Comparison of ENCODE assay signal across 15 mouse cellular contexts in the genomic region with DNA sequence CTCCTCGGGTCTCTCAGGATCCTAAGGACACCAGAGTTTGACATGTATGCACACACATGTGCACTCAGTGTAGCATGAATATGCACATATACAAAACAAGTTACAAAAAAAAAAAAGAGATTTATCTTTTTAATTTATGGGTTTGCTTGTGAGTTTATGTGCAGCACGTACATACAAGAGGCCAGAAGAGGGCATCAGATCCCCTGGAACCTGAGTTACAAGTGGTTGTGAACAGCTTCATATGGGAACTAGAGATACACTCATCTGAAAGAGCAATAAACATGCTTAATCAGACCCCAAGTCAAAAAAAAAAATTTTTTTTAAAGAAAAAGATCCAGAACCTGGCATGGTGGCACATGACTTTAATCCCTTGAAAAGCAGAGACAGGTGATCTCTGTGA. TPM values are rescaled to one million over a fixed set of nuclear protein-coding genes. Genes with fewer than 3 reads are reported as not detected.
DNase-seq lines count a peak whose midpoint lies in the region; ATAC-seq and TF ChIP-seq lines count a peak whose summit lies in the region.
"Had no signal": no experiment of that assay in that cellular context is flagged by ENCODE, and none has a peak within 500 bp of the region (broad histone marks: within the 10 kb centered on the region; RNA-seq: fewer than 3 reads in every experiment).

No protein-coding gene starts in this region.

- H3K27ac ChIP-seq in kidney, postnatal 0 days, result no peak overlapping the region
- no peak overlapping the region for H3K27ac ChIP-seq in thymus, adult 2 months (ENCODE audit: control insufficient read depth, insufficient read depth, low read length)
- no peak overlapping the region for H3K27ac ChIP-seq in stomach, postnatal 0 days (replicated peaks)
- H3K27ac ChIP-seq: heart, embryonic 15.5 days; liver, embryonic 13.5 days; midbrain, embryonic 10.5 days had no signal

- H3K4me1 ChIP-seq in kidney, postnatal 0 days (replicated peaks; ENCODE audit: insufficient read depth, low read length), result peaks cover 4% of the 10 kb centered on the region; the same call in 1 of the 2 replicates
- H3K4me1 ChIP-seq in thymus, adult 2 months (replicated peaks; ENCODE audit: control insufficient read depth, insufficient read depth, low read length), result peaks cover 23% of the 10 kb centered on the region
- H3K4me1 ChIP-seq in stomach, postnatal 0 days (replicated peaks; ENCODE audit: control insufficient read depth, insufficient read depth), result no peaks in the 10 kb centered on the region

- no peak overlapping the region for H3K4me2 ChIP-seq in kidney, postnatal 0 days (ENCODE audit: low read length)
- H3K4me2 ChIP-seq in stomach, postnatal 0 days (replicated peaks; ENCODE audit: low read depth), result no peak overlapping the region
- H3K4me2 ChIP-seq: heart, embryonic 15.5 days; liver, embryonic 13.5 days had no signal

- peak; percentile 71 for DNase-seq in CD4-positive, CD25-positive, alpha-beta regulatory T cell, adult 2 months (ENCODE audit: low read depth, low spot score)
- peak; percentile 40 for DNase-seq in kidney, postnatal 0 days (ENCODE audit: low spot score)
- DNase-seq in kidney, adult 18-20 months, result no peak
- peak; percentile 49 for DNase-seq in thymus, postnatal 0 days (ENCODE audit: low spot score)
- no peak for DNase-seq in thymus, adult 2 months
- DNase-seq in stomach, postnatal 0 days (ENCODE audit: low spot score), result no peak
- DNase-seq in left cerebral cortex, adult 18-20 months (ENCODE audit: low spot score in 2 of 2), result no peak
- DNase-seq: adrenal gland, adult 2 months; liver, embryonic 13.5 days had no signal

- 18% methylated on average over 2 of the region's 2 CpGs for WGBS in kidney, postnatal 0 days
- 15% methylated on average over 2 of the region's 2 CpGs for WGBS in thymus, adult 2 months
- 14% methylated on average over 2 of the region's 2 CpGs for WGBS in stomach, postnatal 0 days

- H3K4me3 ChIP-seq in kidney, postnatal 0 days (replicated peaks; ENCODE audit: low read depth, low read length), result no peak overlapping the region
- no peak overlapping the region for H3K4me3 ChIP-seq in thymus, adult 2 months (ENCODE audit: control insufficient read depth, insufficient read depth, low read length)
- no peak overlapping the region for H3K4me3 ChIP-seq in stomach, postnatal 0 days (ENCODE audit: low read depth, low read length)
- H3K4me3 ChIP-seq: heart, embryonic 15.5 days; liver, embryonic 13.5 days; midbrain, embryonic 10.5 days had no signal

- H3K9ac ChIP-seq in kidney, postnatal 0 days (ENCODE audit: low read depth, low read length), result no peak overlapping the region
- no peak overlapping the region for H3K9ac ChIP-seq in stomach, postnatal 0 days (ENCODE audit: low read length)
- H3K9ac ChIP-seq: heart, embryonic 15.5 days; liver, embryonic 13.5 days had no signal

- TF ChIP-seq CTCF in kidney, postnatal 0 days (IDR thresholded peaks at IDR 0.05; ENCODE audit: low read depth), result peak; percentile 65
- TF ChIP-seq CTCF in thymus, adult 2 months (IDR thresholded peaks at IDR 0.05; ENCODE audit: borderline replicate concordance, control insufficient read depth, extremely low read depth, insufficient read depth, low read length, poor library complexity), result no peak
- TF ChIP-seq CTCF in stomach, postnatal 0 days (IDR thresholded peaks at IDR 0.05; ENCODE audit: low read depth), result peak; percentile 58

- ATAC-seq in CD4-positive, CD25-positive, alpha-beta regulatory T cell, adult 4 months, result no peak
- ATAC-seq in kidney, postnatal 0 days (replicated peaks; ENCODE audit: low FRiP score, low read depth), result no peak
- ATAC-seq in stomach, postnatal 0 days (ENCODE audit: low FRiP score, low TSS enrichment), result no peak

- no peak for TF ChIP-seq EP300 in stomach, postnatal 0 days (optimal IDR thresholded peaks at IDR 0.05)

- H3K9me3 ChIP-seq in kidney, postnatal 0 days (replicated peaks; ENCODE audit: low read length), result no peaks in the 10 kb centered on the region
- H3K9me3 ChIP-seq in stomach, postnatal 0 days (ENCODE audit: control insufficient read depth, low read length), result no peaks in the 10 kb centered on the region
- H3K9me3 ChIP-seq: heart, embryonic 15.5 days; liver, embryonic 13.5 days; midbrain, embryonic 10.5 days had no signal

- no peak for TF ChIP-seq POLR2A in thymus, adult 2 months (IDR thresholded peaks at IDR 0.05; ENCODE audit: control insufficient read depth, extremely low read depth, insufficient read depth, low read length, poor library complexity)

- peaks cover 37% of the 10 kb centered on the region for H3K27me3 ChIP-seq in kidney, postnatal 0 days (ENCODE audit: insufficient read depth, low read length)
- peaks cover 24% of the 10 kb centered on the region for H3K27me3 ChIP-seq in thymus, adult 2 months (ENCODE audit: control insufficient read depth, insufficient read depth, low read length)
- peaks cover 32% of the 10 kb centered on the region for H3K27me3 ChIP-seq in stomach, postnatal 0 days (ENCODE audit: control insufficient read depth, insufficient read depth, low read length)

- H3K36me3 ChIP-seq in kidney, postnatal 0 days (ENCODE audit: insufficient read depth, low read length), result no peaks in the 10 kb centered on the region
- no peaks in the 10 kb centered on the region for H3K36me3 ChIP-seq in thymus, adult 2 months (ENCODE audit: control insufficient read depth, insufficient read depth, low read length)
- H3K36me3 ChIP-seq in stomach, postnatal 0 days (ENCODE audit: control insufficient read depth, insufficient read depth, low read length), result no peaks in the 10 kb centered on the region
- H3K36me3 ChIP-seq: heart, embryonic 15.5 days had no signal

RNA-seq across cellular contexts. Expression of a gene that starts 2.7 kb away (rescaled TPM):
- polyA plus RNA-seq in CD4-positive, CD25-positive, alpha-beta regulatory T cell, adult 4 months (2017; shearing (Covaris generic)), result 10 to 100 TPM; 42.5 to 49.3 TPM
- 28.0 and 29.7 TPM in 2 replicates for polyA plus RNA-seq in kidney, postnatal 0 days (2015; fragmentation: Nextera tagmentation; extraction: Ambion mirVana)
- 27.8 and 30.3 TPM in 2 replicates for polyA plus RNA-seq in thymus, postnatal 0 days (2015; fragmentation: Nextera tagmentation; extraction: Ambion mirVana)
- polyA plus RNA-seq in thymus, adult 2 months (2012; rRNA removed), result 24.4 and 25.5 TPM in 2 replicates
- polyA plus RNA-seq in stomach, postnatal 0 days (2015; fragmentation: Nextera tagmentation; extraction: Ambion mirVana), result 13.1 and 14.0 TPM in 2 replicates
- total RNA-seq in left cerebral cortex, adult 18-20 months (2021), result 10 to 100 TPM; 27.0 to 30.3 TPM

RNA-seq across cellular contexts. Expression of a gene that starts 4.9 kb away (rescaled TPM):
- not detected for polyA plus RNA-seq in CD4-positive, CD25-positive, alpha-beta regulatory T cell, adult 4 months (2017; shearing (Covaris generic))
- 0.12 TPM in 1 of 2 replicates, not detected in the other for polyA plus RNA-seq in kidney, postnatal 0 days (2015; fragmentation: Nextera tagmentation; extraction: Ambion mirVana)
- polyA plus RNA-seq in thymus, postnatal 0 days (2015; fragmentation: Nextera tagmentation; extraction: Ambion mirVana), result 0.23 TPM in 1 of 2 replicates, not detected in the other
- 0.11 and 0.20 TPM in 2 replicates for polyA plus RNA-seq in thymus, adult 2 months (2012; rRNA removed)
- 2.4 TPM in 2 replicates for polyA plus RNA-seq in stomach, postnatal 0 days (2015; fragmentation: Nextera tagmentation; extraction: Ambion mirVana)
- not detected for total RNA-seq in left cerebral cortex, adult 18-20 months (2021)
- total RNA-seq: common myeloid progenitor, adult 5-6 weeks had no signal
- polyA plus RNA-seq: frontal cortex, adult 2 months; gonadal fat pad, adult 2 months; liver, embryonic 13.5 days had no signal

RNA-seq across cellular contexts. Expression of a gene that starts 11.2 kb away (rescaled TPM):
- not detected for polyA plus RNA-seq in CD4-positive, CD25-positive, alpha-beta regulatory T cell, adult 4 months (2017; shearing (Covaris generic))
- polyA plus RNA-seq in kidney, postnatal 0 days (2015; fragmentation: Nextera tagmentation; extraction: Ambion mirVana), result 3.1 and 4.8 TPM in 2 replicates
- polyA plus RNA-seq in thymus, postnatal 0 days (2015; fragmentation: Nextera tagmentation; extraction: Ambion mirVana), result 0.51 and 0.95 TPM in 2 replicates
- polyA plus RNA-seq in thymus, adult 2 months (2012; rRNA removed), result 2.1 and 2.6 TPM in 2 replicates
- 0.53 and 0.56 TPM in 2 replicates for polyA plus RNA-seq in stomach, postnatal 0 days (2015; fragmentation: Nextera tagmentation; extraction: Ambion mirVana)
- not detected for total RNA-seq in left cerebral cortex, adult 18-20 months (2021)
- total RNA-seq: common myeloid progenitor, adult 5-6 weeks had no signal

RNA-seq across cellular contexts. Expression of a gene that starts 17.3 kb away (rescaled TPM):
- polyA plus RNA-seq in CD4-positive, CD25-positive, alpha-beta regulatory T cell, adult 4 months (2017; shearing (Covaris generic)), result 1 to 10 TPM; 1.9 to 4.5 TPM
- polyA plus RNA-seq in kidney, postnatal 0 days (2015; fragmentation: Nextera tagmentation; extraction: Ambion mirVana), result 5.8 and 7.0 TPM in 2 replicates
- 0.96 and 1.4 TPM in 2 replicates for polyA plus RNA-seq in thymus, postnatal 0 days (2015; fragmentation: Nextera tagmentation; extraction: Ambion mirVana)
- polyA plus RNA-seq in thymus, adult 2 months (2012; rRNA removed), result 3.6 and 4.4 TPM in 2 replicates
- polyA plus RNA-seq in stomach, postnatal 0 days (2015; fragmentation: Nextera tagmentation; extraction: Ambion mirVana), result 5.4 and 5.8 TPM in 2 replicates
- total RNA-seq in left cerebral cortex, adult 18-20 months (2021), result under 1 TPM; 0.56 to 0.93 TPM
- total RNA-seq: common myeloid progenitor, adult 5-6 weeks had no signal

RNA-seq across cellular contexts. Expression of a gene that starts 19.9 kb away (rescaled TPM):
- polyA plus RNA-seq in CD4-positive, CD25-positive, alpha-beta regulatory T cell, adult 4 months (2017; shearing (Covaris generic)), result 10 to 100 TPM; 27.3 to 37.9 TPM
- polyA plus RNA-seq in kidney, postnatal 0 days (2015; fragmentation: Nextera tagmentation; extraction: Ambion mirVana), result 68.5 and 70.4 TPM in 2 replicates
- 54.4 and 55.1 TPM in 2 replicates for polyA plus RNA-seq in thymus, postnatal 0 days (2015; fragmentation: Nextera tagmentation; extraction: Ambion mirVana)
- 64.6 and 66.4 TPM in 2 replicates for polyA plus RNA-seq in thymus, adult 2 months (2012; rRNA removed)
- 31.3 and 35.7 TPM in 2 replicates for polyA plus RNA-seq in stomach, postnatal 0 days (2015; fragmentation: Nextera tagmentation; extraction: Ambion mirVana)
- total RNA-seq in left cerebral cortex, adult 18-20 months (2021), result 10 to 100 TPM; 37.7 to 46.2 TPM

Comparison
In these comparisons a context has a peak if more than half of its experiments do, and no peak if none do; other contexts are left out.
1. DNase-seq: peak in CD4-positive, CD25-positive, alpha-beta regulatory T cell, adult 2 months (single experiment), kidney, postnatal 0 days (single experiment) and thymus, postnatal 0 days (single experiment); none in kidney, adult 18-20 months (single experiment), thymus, adult 2 months (single experiment), stomach, postnatal 0 days (single experiment) and left cerebral cortex, adult 18-20 months (0 of 2).